In genomic region chr4:45771619-45772018, GRCm38 (mm10) we compare ENCODE assay signal across 8 mouse cellular contexts. TPM values are rescaled to one million over a fixed set of nuclear protein-coding genes. Genes with fewer than 3 reads are reported as not detected.
DNase-seq lines count a peak whose midpoint lies in the region; ATAC-seq lines count a peak whose summit lies in the region.

No protein-coding gene starts in this region.

- peaks cover 20% of the 10 kb centered on the region for H3K27me3 ChIP-seq in hindbrain, embryonic 13.5 days
- H3K27me3 ChIP-seq in limb, embryonic 13.5 days: peaks cover 50% of the 10 kb centered on the region
- peaks cover 8% of the 10 kb centered on the region; the same call in 1 of the 2 replicates for H3K27me3 ChIP-seq in neural tube, embryonic 12.5 days (replicated peaks)

- peak; percentile 69 for ATAC-seq in hindbrain, embryonic 13.5 days (ENCODE audit: low FRiP score)
- ATAC-seq in limb, embryonic 13.5 days (ENCODE audit: low FRiP score, low read depth): peak; percentile 53; the same call in 1 of the 2 replicates
- ATAC-seq in neural tube, embryonic 12.5 days (ENCODE audit: low FRiP score, low read depth): peak; percentile 74; the same call in 1 of the 2 replicates
- no peak for ATAC-seq in erythroid progenitor cell, adult 5-6 weeks (replicated peaks; ENCODE audit: low FRiP score, poor library complexity, severe bottlenecking)

- H3K36me3 ChIP-seq in hindbrain, embryonic 13.5 days: no peaks in the 10 kb centered on the region
- no peaks in the 10 kb centered on the region for H3K36me3 ChIP-seq in limb, embryonic 13.5 days
- no peaks in the 10 kb centered on the region for H3K36me3 ChIP-seq in neural tube, embryonic 12.5 days

- peak; percentile 57 for DNase-seq in layer of hippocampus, adult 11-12 months (ENCODE audit: low spot score)
- DNase-seq in layer of hippocampus, adult 9-10 months (ENCODE audit: low spot score): no peak
- peak; percentile 35 to 48 for DNase-seq in adrenal gland, adult 18-20 months (ENCODE audit: low spot score in 2 of 2)
- DNase-seq in embryo, embryonic 11 days: peak; percentile 88

- H3K9ac ChIP-seq in hindbrain, embryonic 13.5 days: peak overlapping the region; percentile 36; the same call in 1 of the 2 replicates
- H3K9ac ChIP-seq in limb, embryonic 13.5 days: no peak overlapping the region
- no peak overlapping the region for H3K9ac ChIP-seq in neural tube, embryonic 12.5 days

- 7% methylated on average over 5 of the region's 5 CpGs for WGBS in hindbrain, embryonic 13.5 days
- WGBS in limb, embryonic 13.5 days: 4% methylated on average over 5 of the region's 5 CpGs
- 3% methylated on average over 5 of the region's 5 CpGs for WGBS in neural tube, embryonic 12.5 days

- H3K4me3 ChIP-seq in hindbrain, embryonic 13.5 days: no peak overlapping the region
- H3K4me3 ChIP-seq in limb, embryonic 13.5 days: no peak overlapping the region
- no peak overlapping the region for H3K4me3 ChIP-seq in neural tube, embryonic 12.5 days

- no peak overlapping the region for H3K4me2 ChIP-seq in hindbrain, embryonic 13.5 days
- H3K4me2 ChIP-seq in limb, embryonic 13.5 days (replicated peaks): no peak overlapping the region
- no peak overlapping the region for H3K4me2 ChIP-seq in neural tube, embryonic 12.5 days (replicated peaks)

- H3K27ac ChIP-seq in hindbrain, embryonic 13.5 days: peak overlapping the region; percentile 71; the same call in 1 of the 2 replicates
- H3K27ac ChIP-seq in limb, embryonic 13.5 days: no peak overlapping the region
- no peak overlapping the region for H3K27ac ChIP-seq in neural tube, embryonic 12.5 days

- H3K4me1 ChIP-seq in hindbrain, embryonic 13.5 days (replicated peaks): peaks cover 52% of the 10 kb centered on the region
- H3K4me1 ChIP-seq in limb, embryonic 13.5 days: peaks cover 29% of the 10 kb centered on the region
- H3K4me1 ChIP-seq in neural tube, embryonic 12.5 days: peaks cover 19% of the 10 kb centered on the region

- no peaks in the 10 kb centered on the region for H3K9me3 ChIP-seq in hindbrain, embryonic 13.5 days
- H3K9me3 ChIP-seq in limb, embryonic 13.5 days: no peaks in the 10 kb centered on the region
- H3K9me3 ChIP-seq in neural tube, embryonic 12.5 days: no peaks in the 10 kb centered on the region

RNA-seq across cellular contexts. Expression of gene Aldh1b1, which starts 27.2 kb away (rescaled TPM):
- 10 to 100 TPM; 15.3 to 31.9 TPM for total RNA-seq in adrenal gland, adult 18-20 months (2021)
- polyA plus RNA-seq in hindbrain, embryonic 13.5 days (2015; fragmentation: Nextera tagmentation; extraction: Ambion mirVana): 17.7 and 18.0 TPM in 2 replicates
- polyA plus RNA-seq in limb, embryonic 13.5 days (2015; fragmentation: Nextera tagmentation; extraction: Ambion mirVana): 1.9 and 2.2 TPM in 2 replicates
- polyA plus RNA-seq in neural tube, embryonic 12.5 days (2016; fragmentation: Nextera tagmentation; extraction: Ambion mirVana): 11.0 and 11.4 TPM in 2 replicates
- total RNA-seq in erythroid progenitor cell, adult 5-6 weeks (2015; ENCODE audit: low replicate concordance): not detected in 2 replicates
- 1.7 and 3.5 TPM in 2 replicates for total RNA-seq in erythroid progenitor cell, adult 5-6 weeks (2017; ENCODE audit: low replicate concordance)

RNA-seq across cellular contexts. Expression of gene Igfbpl1, which starts 55.1 kb away (rescaled TPM):
- total RNA-seq in adrenal gland, adult 18-20 months (2021): under 1 TPM in 1 of 2 experiments, not detected in 1; 0.13 TPM
- polyA plus RNA-seq in hindbrain, embryonic 13.5 days (2015; fragmentation: Nextera tagmentation; extraction: Ambion mirVana): 50.5 and 67.0 TPM in 2 replicates
- 0.25 and 0.47 TPM in 2 replicates for polyA plus RNA-seq in limb, embryonic 13.5 days (2015; fragmentation: Nextera tagmentation; extraction: Ambion mirVana)
- polyA plus RNA-seq in neural tube, embryonic 12.5 days (2016; fragmentation: Nextera tagmentation; extraction: Ambion mirVana): 63.2 and 74.6 TPM in 2 replicates
- not detected in 2 replicates for total RNA-seq in erythroid progenitor cell, adult 5-6 weeks (2015; ENCODE audit: low replicate concordance)
- total RNA-seq in erythroid progenitor cell, adult 5-6 weeks (2017; ENCODE audit: low replicate concordance): not detected in 2 replicates

Comparison
In these comparisons a context has a peak if more than half of its experiments do, and no peak if none do; other contexts are left out.
1. RNA of gene Igfbpl1, which starts 55.1 kb away (polyA plus RNA-seq): 50.5 to 67.0 TPM in hindbrain, embryonic 13.5 days and 63.2 to 74.6 TPM in neural tube, embryonic 12.5 days; 0.25 to 0.47 TPM in limb, embryonic 13.5 days; every median in the first group is over 10 times any median in the second.